Mouse (Mus musculus) ES-E14 (cell line): ENCODE measurements around the gene Sirt4.

Experiments used
- CHD2 ChIP-seq: IDR thresholded peaks from 2 replicates; pipeline ENCODE4 v1.6.1; 2014; ENCODE audit warnings: mild to moderate bottlenecking, low read depth, low read length, inconsistent platforms
- HCFC1 ChIP-seq: IDR thresholded peaks from 2 replicates; pipeline ENCODE4 v1.6.1; 2012; ENCODE audit warnings: low read length, inconsistent platforms, borderline replicate concordance; ENCODE audit not compliant: insufficient read depth
- MAFK ChIP-seq: IDR thresholded peaks from 2 replicates; pipeline ENCODE4 v1.6.1; 2014; ENCODE audit warnings: mild to moderate bottlenecking, low read depth, low read length, inconsistent platforms; ENCODE audit not compliant: insufficient read depth
- ZC3H11A ChIP-seq: IDR thresholded peaks from 2 replicates; pipeline ENCODE4 v1.6.1; 2012; ENCODE audit warnings: low read depth, mild to moderate bottlenecking, inconsistent platforms, low read length, borderline replicate concordance

GRCm38 (mm10) chr5:115487353-115487752, 2.8 kb upstream of the Sirt4 start:
- no peak for TF ChIP-seq MAFK
- no peak for TF ChIP-seq CHD2
- TF ChIP-seq ZC3H11A = no peak
- no peak for TF ChIP-seq HCFC1
